Mouse (Mus musculus) hindbrain, postnatal 0 days (tissue): Measurements from ENCODE around the gene Gm49340. TPM values are rescaled to one million over a fixed set of nuclear protein-coding genes. Genes with fewer than 3 reads are reported as not detected.

ENCODE experiments used
- ATAC-seq: fragments of 200-750 bp; cut with Nextera tagmentation; 2 replicates; pipeline ENCODE4 v1.8.0; 2017; ENCODE audit warnings: mild to moderate bottlenecking, moderate TSS enrichment, moderate library complexity
- DNase-seq: peaks from one replicate; pipeline ENCODE4 v3.0.0-alpha.2; 2015; ENCODE audit warnings: low spot score
- H3K27ac ChIP-seq: fragments of 300-500 bp; sonication (generic); 2 replicates; pipeline ENCODE4 v1.5.1; 2014; ENCODE audit warnings: mild to moderate bottlenecking
- H3K27me3 ChIP-seq: fragments of 300-500 bp; sonication (generic); 2 replicates; pipeline ENCODE4 v1.6.1; 2014; ENCODE audit warnings: low read length, mixed read lengths; ENCODE audit not compliant: insufficient read depth
- H3K36me3 ChIP-seq: fragments of 300-500 bp; sonication (generic); 2 replicates; pipeline ENCODE4 v1.6.1; 2014; ENCODE audit warnings: low read length, mixed read lengths; ENCODE audit not compliant: insufficient read depth
- H3K4me1 ChIP-seq: fragments of 300-500 bp; sonication (generic); 2 replicates; pipeline ENCODE4 v1.6.1; 2014; ENCODE audit warnings: antibody characterized with exemption, low read length, mixed read lengths; ENCODE audit not compliant: insufficient read depth
- H3K4me2 ChIP-seq: fragments of 300-500 bp; sonication (generic); 2 replicates; pipeline ENCODE4 v1.6.1; 2014; ENCODE audit warnings: low read depth, mild to moderate bottlenecking, low read length, moderate library complexity, mixed read lengths
- H3K4me3 ChIP-seq: fragments of 300-500 bp; sonication (generic); 2 replicates; pipeline ENCODE4 v1.5.1; 2014; ENCODE audit warnings: low read length
- H3K9ac ChIP-seq: fragments of 300-500 bp; sonication (generic); replicated peaks from 2 replicates; pipeline ENCODE4 v1.6.1; 2014; ENCODE audit warnings: mild to moderate bottlenecking, low read length, moderate library complexity, mixed read lengths
- H3K9me3 ChIP-seq: fragments of 300-500 bp; sonication (generic); 2 replicates; pipeline ENCODE4 v1.6.1; 2016; ENCODE audit warnings: low read length, mixed read lengths
- CTCF ChIP-seq: IDR thresholded peaks from 2 replicates; pipeline ENCODE4 v1.5.1; 2016; ENCODE audit warnings: antibody characterized with exemption, control low read depth, low read depth
- WGBS: fragments of 180-500 bp; shearing (Covaris S2); extraction: QIAGEN DNeasy Blood & Tissue Kit; methylation state at CpG from one replicate; pipeline ENCODE4 v1.1.7; 2014; 5-methylcytosine and 5-hydroxymethylcytosine counted together
- polyA plus RNA-seq: library from polyadenylated mRNA; unstranded; fragments of >200 nt; fragmentation: Nextera tagmentation; extraction: Ambion mirVana; gene quantifications from 2 replicates; pipeline ENCODE4 v1.2.1, GENCODE M21; 2015
- total RNA-seq: library from RNA; depleted of rRNA; stranded (reverse); fragments of >200 nt; gene quantifications from 2 replicates; pipeline ENCODE4 v1.2.3, GENCODE M21; 2014; rRNA removed

Gm49340 gene
- total and polyA plus RNA-seq, 2 experiments from 2014 or later = not detected

DNA sequence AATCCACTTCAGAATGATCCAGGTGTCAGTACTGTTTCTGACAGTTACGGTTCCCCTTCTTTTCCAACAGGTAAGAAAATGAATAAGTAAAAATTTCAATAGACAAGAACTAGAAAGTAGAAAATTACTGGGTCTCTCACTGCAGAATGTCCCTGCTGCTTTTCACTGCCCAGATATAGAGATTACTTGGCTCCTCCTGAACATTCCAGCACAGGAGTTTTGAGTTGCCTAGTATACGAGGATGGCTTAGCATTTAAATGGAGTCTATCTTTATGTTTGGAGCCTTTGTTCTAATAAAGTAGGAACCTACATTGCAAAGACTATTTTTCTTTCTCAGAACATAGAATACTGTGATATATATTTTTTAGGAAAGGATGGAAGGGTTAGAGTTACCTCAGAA, 3.8 kb downstream of the Gm49340 start:
- WGBS = 59% methylated on average over 2 of the region's 2 CpGs
- DNase-seq = peak; percentile 28
- TF ChIP-seq CTCF = no peak
- peak overlapping the region; percentile 69; the same call in 1 of the 2 replicates for H3K27ac ChIP-seq
- H3K4me2 ChIP-seq = no peak overlapping the region
- no peaks in the 10 kb centered on the region for H3K36me3 ChIP-seq
- no peak overlapping the region for H3K9ac ChIP-seq
- no peak overlapping the region for H3K4me3 ChIP-seq
- ATAC-seq = no peak
- H3K27me3 ChIP-seq = no peaks in the 10 kb centered on the region
- no peaks in the 10 kb centered on the region for H3K9me3 ChIP-seq
- no peaks in the 10 kb centered on the region for H3K4me1 ChIP-seq

GRCm38 (mm10) chr11:73336919-73337318, 7.4 kb downstream of the Gm49340 start:
- ATAC-seq = no peak
- no peak overlapping the region for H3K9ac ChIP-seq
- H3K4me3 ChIP-seq = no peak overlapping the region
- no peak overlapping the region for H3K4me2 ChIP-seq
- no peaks in the 10 kb centered on the region for H3K9me3 ChIP-seq
- no peak for TF ChIP-seq CTCF
- 89% methylated on average over 4 of the region's 4 CpGs for WGBS
- no peak overlapping the region for H3K27ac ChIP-seq
- H3K36me3 ChIP-seq = no peaks in the 10 kb centered on the region
- DNase-seq = no peak
- H3K4me1 ChIP-seq = no peaks in the 10 kb centered on the region
- no peaks in the 10 kb centered on the region for H3K27me3 ChIP-seq

DNA sequence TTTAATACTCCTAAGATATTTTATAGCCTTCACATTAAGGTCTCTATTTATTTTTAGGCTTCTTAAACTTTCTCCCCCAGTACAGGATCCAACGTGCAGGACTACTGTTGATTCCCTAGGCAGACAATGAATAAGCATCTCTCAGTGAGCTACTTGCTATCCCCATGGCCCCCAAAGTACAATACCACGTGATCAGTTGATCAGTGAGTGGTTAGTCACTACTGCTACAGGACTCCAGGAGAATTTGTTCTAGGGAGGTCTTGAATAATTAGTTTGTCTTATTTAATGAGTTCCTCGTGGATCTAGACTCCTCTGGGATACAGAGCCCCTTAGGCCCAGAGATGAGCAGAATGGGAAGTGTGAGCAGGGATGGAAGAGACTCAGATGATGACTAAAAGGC, 20.9 kb downstream of the Gm49340 start, which contains the start of gene Olfr20:
Gene Olfr20 (plus strand): TSS at position 301 of the 400 bp plus-strand sequence.
- TF ChIP-seq CTCF = no peak
- no peaks in the 10 kb centered on the region for H3K36me3 ChIP-seq
- H3K27ac ChIP-seq = no peak within 1 kb of the TSS
- no peak for ATAC-seq
- no peak for DNase-seq
- H3K27me3 ChIP-seq = no peaks in the 10 kb centered on the region
- WGBS = 51% methylated on average over 3 of the region's 3 CpGs
- no peaks in the 10 kb centered on the region for H3K9me3 ChIP-seq
- no peaks in the 10 kb centered on the region for H3K4me1 ChIP-seq
- H3K4me3 ChIP-seq = no peak within 1 kb of the TSS
- no peak within 1 kb of the TSS for H3K9ac ChIP-seq
- no peak within 1 kb of the TSS for H3K4me2 ChIP-seq

- no peak for DNase-seq
- ATAC-seq = no peak
- Histone ChIP-seq H3K36me3 (no peaks in the 10 kb centered on the region), H3K4me1 (no peaks in the 10 kb centered on the region), H3K4me3 (no peak within 1 kb of the TSS), H3K4me2 (no peak within 1 kb of the TSS), H3K9me3 (no peaks in the 10 kb centered on the region), H3K27me3 (no peaks in the 10 kb centered on the region), H3K27ac (no peak within 1 kb of the TSS), H3K9ac (no peak within 1 kb of the TSS)
- no peak for TF ChIP-seq CTCF
- 88% methylated on average over 2 of the region's 2 CpGs for WGBS
Measured at GRCm38 (mm10) chr11:73370946-73371345, 41.4 kb downstream of the Gm49340 start, which contains the start of gene Olfr376. Gene Olfr376, plus strand, starts transcription at chr11:73371246.

DNA sequence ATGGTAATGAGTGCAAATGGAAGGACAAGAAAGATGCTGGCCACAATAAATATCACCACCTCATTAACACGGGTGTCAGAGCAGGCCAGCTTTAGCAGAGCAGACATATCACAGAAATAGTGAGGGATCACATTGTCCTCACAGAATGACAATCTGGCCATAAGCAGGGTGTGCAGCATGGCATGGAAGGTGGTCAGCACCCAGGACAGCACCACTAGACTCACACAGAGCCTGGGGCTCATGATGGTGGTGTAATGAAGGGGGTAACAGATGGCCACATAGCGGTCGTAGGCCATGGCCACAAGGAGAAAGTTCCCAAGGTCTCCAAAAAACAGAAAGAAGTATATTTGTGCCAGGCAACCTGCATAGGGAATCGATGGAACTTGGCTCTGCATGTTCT, 65.8 kb downstream of the Gm49340 start:
- Histone ChIP-seq H3K27ac (no peak overlapping the region), H3K4me3 (no peak overlapping the region), H3K9me3 (no peaks in the 10 kb centered on the region), H3K27me3 (no peaks in the 10 kb centered on the region), H3K36me3 (no peaks in the 10 kb centered on the region), H3K4me1 (no peaks in the 10 kb centered on the region), H3K9ac (no peak overlapping the region), H3K4me2 (no peak overlapping the region)
- 70% methylated on average over 4 of the region's 4 CpGs for WGBS
- no peak for TF ChIP-seq CTCF
- DNase-seq (no peak), ATAC-seq (no peak)

DNA sequence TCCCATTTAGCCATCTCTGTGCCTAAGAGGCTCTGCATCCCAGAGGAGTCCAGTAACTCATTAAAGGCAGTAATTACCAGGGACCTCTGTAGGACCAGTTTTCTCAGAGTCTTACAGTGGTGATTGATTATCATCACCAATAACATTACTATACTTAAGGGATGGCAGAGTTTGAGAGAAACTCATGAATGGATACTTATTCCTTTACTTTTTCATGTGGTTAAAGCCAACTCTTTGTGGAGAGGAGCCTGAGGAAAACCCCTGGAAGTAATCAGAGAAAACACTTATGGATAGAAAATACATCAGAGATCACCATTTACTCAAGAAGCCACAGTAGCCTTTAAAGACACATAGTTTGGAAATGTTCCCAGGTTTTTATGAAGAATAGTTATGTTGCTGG, 70.0 kb downstream of the Gm49340 start, which contains the start of gene Olfr1:
Gene Olfr1 (minus strand): TSS at position 101 of the 400 bp plus-strand sequence.
- Histone ChIP-seq H3K36me3 (no peaks in the 10 kb centered on the region), H3K9ac (no peak within 1 kb of the TSS), H3K9me3 (no peaks in the 10 kb centered on the region), H3K27ac (no peak within 1 kb of the TSS), H3K27me3 (no peaks in the 10 kb centered on the region), H3K4me3 (no peak within 1 kb of the TSS), H3K4me1 (no peaks in the 10 kb centered on the region), H3K4me2 (no peak within 1 kb of the TSS)
- ATAC-seq (no peak), DNase-seq (no peak)
- no peak for TF ChIP-seq CTCF

Other genes starting within 250 kb of the Gm49340 start
- gene Itgae, start 239.2 kb upstream of the Gm49340 start, total RNA-seq = 0.16 and 0.18 TPM in 2 replicates
- gene Itgae, start 239.2 kb upstream of the Gm49340 start, polyA plus RNA-seq = 0.14 and 0.31 TPM in 2 replicates
- 1.8 and 3.3 TPM in 2 replicates for gene Haspin, start 191.4 kb upstream of the Gm49340 start, total RNA-seq
- gene Haspin, start 191.4 kb upstream of the Gm49340 start, polyA plus RNA-seq = 2.4 and 3.4 TPM in 2 replicates
- 1.2 and 3.5 TPM in 2 replicates for gene P2rx5, start 169.3 kb upstream of the Gm49340 start, total RNA-seq
- 0.48 and 0.97 TPM in 2 replicates for gene P2rx5, start 169.3 kb upstream of the Gm49340 start, polyA plus RNA-seq
- 113 and 156 TPM in 2 replicates for gene Emc6, start 152.7 kb upstream of the Gm49340 start, total RNA-seq
- gene Emc6, start 152.7 kb upstream of the Gm49340 start, polyA plus RNA-seq = 188 and 191 TPM in 2 replicates
- gene Tax1bp3, start 152.7 kb upstream of the Gm49340 start, total RNA-seq = 34.7 and 46.4 TPM in 2 replicates
- gene Tax1bp3, start 152.7 kb upstream of the Gm49340 start, polyA plus RNA-seq = 95.7 and 97.7 TPM in 2 replicates
- 20.2 and 20.9 TPM in 2 replicates for gene Ctns, start 130.7 kb upstream of the Gm49340 start, total RNA-seq
- gene Ctns, start 130.7 kb upstream of the Gm49340 start, polyA plus RNA-seq = 13.0 and 14.0 TPM in 2 replicates
- 2.2 and 3.4 TPM in 2 replicates for gene Shpk, start 130.3 kb upstream of the Gm49340 start, total RNA-seq
- 2.2 and 2.8 TPM in 2 replicates for gene Shpk, start 130.3 kb upstream of the Gm49340 start, polyA plus RNA-seq
- gene Trpv1, start 95.4 kb upstream of the Gm49340 start, total RNA-seq = 0.63 and 1.6 TPM in 2 replicates
- gene Trpv1, start 95.4 kb upstream of the Gm49340 start, polyA plus RNA-seq = 0.29 and 0.30 TPM in 2 replicates
- gene Trpv3, start 62.4 kb upstream of the Gm49340 start, total RNA-seq = 0.36 and 0.52 TPM in 2 replicates
- gene Trpv3, start 62.4 kb upstream of the Gm49340 start, polyA plus RNA-seq = 0.24 and 0.30 TPM in 2 replicates
- gene Aspa, start 145 bp upstream of the Gm49340 start, total RNA-seq = 5.9 and 7.8 TPM in 2 replicates
- gene Aspa, start 145 bp upstream of the Gm49340 start, polyA plus RNA-seq = 7.3 and 8.3 TPM in 2 replicates
- gene Spata22, start within 50 bp of the Gm49340 start, total RNA-seq = not detected in 2 replicates
- gene Spata22, start within 50 bp of the Gm49340 start, polyA plus RNA-seq = 0.33 and 0.34 TPM in 2 replicates
- not detected in 2 replicates for gene Olfr20, start 21.0 kb downstream of the Gm49340 start, total RNA-seq
- gene Olfr20, start 21.0 kb downstream of the Gm49340 start, polyA plus RNA-seq = not detected in 2 replicates
- gene Olfr376, start 41.5 kb downstream of the Gm49340 start, total RNA-seq = not detected in 2 replicates
- gene Olfr376, start 41.5 kb downstream of the Gm49340 start, polyA plus RNA-seq = not detected in 2 replicates
- gene Olfr1, start 69.9 kb downstream of the Gm49340 start, total RNA-seq = not detected in 2 replicates
- gene Olfr1, start 69.9 kb downstream of the Gm49340 start, polyA plus RNA-seq = not detected in 2 replicates
- not detected in 2 replicates for gene Olfr378, start 98.7 kb downstream of the Gm49340 start, total RNA-seq
- gene Olfr378, start 98.7 kb downstream of the Gm49340 start, polyA plus RNA-seq = not detected in 2 replicates
- gene Olfr380, start 127.8 kb downstream of the Gm49340 start, total RNA-seq = not detected in 2 replicates
- not detected in 2 replicates for gene Olfr380, start 127.8 kb downstream of the Gm49340 start, polyA plus RNA-seq
- not detected in 2 replicates for gene Olfr381, start 161.9 kb downstream of the Gm49340 start, total RNA-seq
- not detected in 2 replicates for gene Olfr381, start 161.9 kb downstream of the Gm49340 start, polyA plus RNA-seq
- gene Olfr382, start 187.5 kb downstream of the Gm49340 start, total RNA-seq = not detected in 2 replicates
- not detected in 2 replicates for gene Olfr382, start 187.5 kb downstream of the Gm49340 start, polyA plus RNA-seq